In genomic region chr7:27472596-27472995, GRCm38 (mm10) we compare ENCODE assay signal across 7 mouse cellular contexts. TPM values are rescaled to one million over a fixed set of nuclear protein-coding genes. Genes with fewer than 3 reads are reported as not detected.
DNase-seq lines count a peak whose midpoint lies in the region; ATAC-seq and TF ChIP-seq lines count a peak whose summit lies in the region.

No protein-coding gene starts in this region.

- no peaks in the 10 kb centered on the region for H3K27me3 ChIP-seq in spleen, adult 2 months (ENCODE audit: control insufficient read depth, insufficient read depth, low read length)
- H3K27me3 ChIP-seq in embryonic facial prominence, embryonic 13.5 days = no peaks in the 10 kb centered on the region
- H3K27me3 ChIP-seq in intestine, embryonic 16.5 days (replicated peaks; ENCODE audit: control insufficient read depth, insufficient read depth, low read length) = no peaks in the 10 kb centered on the region
- H3K27me3 ChIP-seq in midbrain, embryonic 15.5 days (replicated peaks) = no peaks in the 10 kb centered on the region

- TF ChIP-seq POLR2A in spleen, adult 2 months (IDR thresholded peaks at IDR 0.05; ENCODE audit: low read depth, low read length) = no peak

- TF ChIP-seq CTCF in spleen, adult 2 months (IDR thresholded peaks at IDR 0.05; ENCODE audit: extremely low read depth, insufficient read depth, insufficient read length, insufficient replicate concordance) = no peak

- H3K4me1 ChIP-seq in spleen, adult 2 months (ENCODE audit: control insufficient read depth, insufficient read depth, insufficient read length) = no peaks in the 10 kb centered on the region
- H3K4me1 ChIP-seq in embryonic facial prominence, embryonic 13.5 days = peaks cover 17% of the 10 kb centered on the region
- peaks cover 16% of the 10 kb centered on the region; the same call in 1 of the 2 replicates for H3K4me1 ChIP-seq in intestine, embryonic 16.5 days (ENCODE audit: control insufficient read depth, insufficient read depth, low read length)
- 0 out of 2 replicates have a peak, but pooled peaks cover 8% of the 10 kb centered on the region for H3K4me1 ChIP-seq in midbrain, embryonic 15.5 days

- no peak for DNase-seq in spleen, adult 2 months (ENCODE audit: low read depth in 1 of 2, low spot score in 2 of 2)
- DNase-seq in spleen, postnatal 4 days (ENCODE audit: low spot score in 2 of 2) = no peak
- DNase-seq in layer of hippocampus, adult 9-11 months = no peak
- no peak for DNase-seq in right cerebral cortex, postnatal 25 days

- no peaks in the 10 kb centered on the region for H3K9me3 ChIP-seq in embryonic facial prominence, embryonic 13.5 days
- no peaks in the 10 kb centered on the region for H3K9me3 ChIP-seq in intestine, embryonic 16.5 days (ENCODE audit: control insufficient read depth, low read length)
- H3K9me3 ChIP-seq in midbrain, embryonic 15.5 days = no peaks in the 10 kb centered on the region

- H3K36me3 ChIP-seq in spleen, adult 2 months (ENCODE audit: control insufficient read depth, insufficient read depth, low read length) = peaks cover 9% of the 10 kb centered on the region
- peaks cover 18% of the 10 kb centered on the region for H3K36me3 ChIP-seq in embryonic facial prominence, embryonic 13.5 days
- peaks cover 7% of the 10 kb centered on the region; the same call in 1 of the 2 replicates for H3K36me3 ChIP-seq in intestine, embryonic 16.5 days (ENCODE audit: control insufficient read depth, insufficient read depth, low read length)
- no peaks in the 10 kb centered on the region for H3K36me3 ChIP-seq in midbrain, embryonic 15.5 days (replicated peaks)

- peak overlapping the region; percentile 66 for H3K4me2 ChIP-seq in embryonic facial prominence, embryonic 13.5 days
- H3K4me2 ChIP-seq in intestine, embryonic 16.5 days (ENCODE audit: low read depth, low read length) = peak overlapping the region; percentile 55
- H3K4me2 ChIP-seq in midbrain, embryonic 15.5 days = peak overlapping the region; percentile 92

- WGBS in spleen, adult 2 months = 8% methylated on average over 7 of the region's 7 CpGs
- 41% methylated on average over 7 of the region's 7 CpGs for WGBS in embryonic facial prominence, embryonic 13.5 days
- 25% methylated on average over 7 of the region's 7 CpGs for WGBS in intestine, embryonic 16.5 days
- WGBS in midbrain, embryonic 15.5 days = 39% methylated on average over 7 of the region's 7 CpGs

- H3K27ac ChIP-seq in spleen, adult 2 months (ENCODE audit: insufficient read depth, low read length) = peak overlapping the region; percentile 83
- peak overlapping the region; percentile 94 for H3K27ac ChIP-seq in embryonic facial prominence, embryonic 13.5 days
- peak overlapping the region; percentile 65 for H3K27ac ChIP-seq in intestine, embryonic 16.5 days (ENCODE audit: low read length)
- H3K27ac ChIP-seq in midbrain, embryonic 15.5 days = peak overlapping the region; percentile 82; the same call in 1 of the 2 replicates

- peak overlapping the region; percentile 37; the same call in 1 of the 2 replicates for H3K9ac ChIP-seq in embryonic facial prominence, embryonic 13.5 days
- H3K9ac ChIP-seq in intestine, embryonic 16.5 days (ENCODE audit: low read depth, low read length) = peak overlapping the region; percentile 54
- no peak overlapping the region for H3K9ac ChIP-seq in midbrain, embryonic 15.5 days

- peak overlapping the region; percentile 89 for H3K4me3 ChIP-seq in spleen, adult 2 months (ENCODE audit: extremely low read depth, insufficient read depth, insufficient read length)
- peak overlapping the region; percentile 75 for H3K4me3 ChIP-seq in embryonic facial prominence, embryonic 13.5 days
- peak overlapping the region; percentile 80 for H3K4me3 ChIP-seq in intestine, embryonic 16.5 days (ENCODE audit: low read length)
- peak overlapping the region; percentile 63; the same call in 1 of the 2 replicates for H3K4me3 ChIP-seq in midbrain, embryonic 15.5 days

- ATAC-seq in embryonic facial prominence, embryonic 13.5 days (ENCODE audit: insufficient number of reproducible peaks, insufficient read depth, low FRiP score, low TSS enrichment, low read depth) = no peak
- ATAC-seq in intestine, embryonic 16.5 days = no peak
- no peak for ATAC-seq in midbrain, embryonic 15.5 days (replicated peaks)

RNA-seq across cellular contexts. Expression of gene Sertad3, which starts 1.0 kb away (rescaled TPM):
- polyA plus RNA-seq in spleen, adult 2 months (2012; rRNA removed) = 13.9 and 16.0 TPM in 2 replicates
- polyA plus RNA-seq in embryonic facial prominence, embryonic 13.5 days (2015; fragmentation: Nextera tagmentation; extraction: Ambion mirVana) = 33.6 and 38.2 TPM in 2 replicates
- polyA plus RNA-seq in intestine, embryonic 16.5 days (2015; fragmentation: Nextera tagmentation; extraction: Ambion mirVana) = 27.4 and 28.6 TPM in 2 replicates
- 7.9 and 9.9 TPM in 2 replicates for polyA plus RNA-seq in midbrain, embryonic 15.5 days (2015; fragmentation: Nextera tagmentation; extraction: Ambion mirVana)

RNA-seq across cellular contexts. Expression of gene Sertad1, which starts 14.1 kb away (rescaled TPM):
- polyA plus RNA-seq in spleen, adult 2 months (2012; rRNA removed) = 21.9 and 33.0 TPM in 2 replicates
- 34.7 and 40.1 TPM in 2 replicates for polyA plus RNA-seq in embryonic facial prominence, embryonic 13.5 days (2015; fragmentation: Nextera tagmentation; extraction: Ambion mirVana)
- polyA plus RNA-seq in intestine, embryonic 16.5 days (2015; fragmentation: Nextera tagmentation; extraction: Ambion mirVana) = 40.9 and 43.4 TPM in 2 replicates
- polyA plus RNA-seq in midbrain, embryonic 15.5 days (2015; fragmentation: Nextera tagmentation; extraction: Ambion mirVana) = 8.3 and 9.2 TPM in 2 replicates

RNA-seq across cellular contexts. Expression of gene Blvrb, which starts 24.8 kb away (rescaled TPM):
- 280 and 330 TPM in 2 replicates for polyA plus RNA-seq in spleen, adult 2 months (2012; rRNA removed)
- polyA plus RNA-seq in embryonic facial prominence, embryonic 13.5 days (2015; fragmentation: Nextera tagmentation; extraction: Ambion mirVana) = 46.1 and 52.9 TPM in 2 replicates
- 75.6 and 89.7 TPM in 2 replicates for polyA plus RNA-seq in intestine, embryonic 16.5 days (2015; fragmentation: Nextera tagmentation; extraction: Ambion mirVana)
- polyA plus RNA-seq in midbrain, embryonic 15.5 days (2015; fragmentation: Nextera tagmentation; extraction: Ambion mirVana) = 17.9 and 19.5 TPM in 2 replicates

RNA-seq across cellular contexts. Expression of gene Sptbn4, which starts 25.1 kb away (rescaled TPM):
- 0.23 and 0.41 TPM in 2 replicates for polyA plus RNA-seq in spleen, adult 2 months (2012; rRNA removed)
- 0.56 and 0.73 TPM in 2 replicates for polyA plus RNA-seq in embryonic facial prominence, embryonic 13.5 days (2015; fragmentation: Nextera tagmentation; extraction: Ambion mirVana)
- 0.36 and 0.44 TPM in 2 replicates for polyA plus RNA-seq in intestine, embryonic 16.5 days (2015; fragmentation: Nextera tagmentation; extraction: Ambion mirVana)
- polyA plus RNA-seq in midbrain, embryonic 15.5 days (2015; fragmentation: Nextera tagmentation; extraction: Ambion mirVana) = 4.0 and 4.4 TPM in 2 replicates

RNA-seq across cellular contexts. Expression of gene Prx, which starts 26.5 kb away (rescaled TPM):
- polyA plus RNA-seq in spleen, adult 2 months (2012; rRNA removed) = 0.68 and 0.72 TPM in 2 replicates
- polyA plus RNA-seq in embryonic facial prominence, embryonic 13.5 days (2015; fragmentation: Nextera tagmentation; extraction: Ambion mirVana) = 5.8 and 6.3 TPM in 2 replicates
- polyA plus RNA-seq in intestine, embryonic 16.5 days (2015; fragmentation: Nextera tagmentation; extraction: Ambion mirVana) = 2.2 and 2.6 TPM in 2 replicates
- 1.4 and 1.6 TPM in 2 replicates for polyA plus RNA-seq in midbrain, embryonic 15.5 days (2015; fragmentation: Nextera tagmentation; extraction: Ambion mirVana)
